Comparison of ENCODE assay signal across 15 mouse cellular contexts in the genomic region with DNA sequence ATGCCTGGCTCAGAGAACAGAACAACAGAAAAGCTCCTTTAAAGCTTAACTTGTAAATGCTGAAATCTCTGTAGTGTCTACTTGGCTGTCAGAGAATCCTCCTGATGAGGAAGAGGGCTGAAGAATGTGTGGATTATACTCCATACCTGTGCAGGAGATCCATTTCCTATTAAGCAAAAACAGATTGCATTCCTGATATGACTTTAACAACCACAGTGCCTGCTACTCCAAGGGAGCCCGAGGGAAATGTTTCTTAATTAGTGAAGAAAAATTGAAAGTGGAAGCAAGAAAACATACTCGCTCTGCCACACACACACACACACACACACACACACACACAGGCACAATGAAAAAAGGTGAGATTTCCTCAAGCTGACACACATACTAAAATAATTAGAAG. TPM values are rescaled to one million over a fixed set of nuclear protein-coding genes. Genes with fewer than 3 reads are reported as not detected.
"Had no signal": no experiment of that assay in that cellular context is flagged by ENCODE, and none has a peak within 500 bp of the region (broad histone marks: within the 10 kb centered on the region; RNA-seq: fewer than 3 reads in every experiment).

No protein-coding gene starts in this region.

- H3K4me2 ChIP-seq: kidney, embryonic 15.5 days; limb, embryonic 13.5 days; neural tube, embryonic 13.5 days; stomach, embryonic 15.5 days had no signal

- H3K36me3 ChIP-seq: kidney, embryonic 15.5 days; limb, embryonic 13.5 days; neural tube, embryonic 13.5 days; stomach, embryonic 15.5 days had no signal

- DNase-seq: kidney, adult 2 months; kidney, postnatal 14 days; left cerebral cortex, postnatal 4 days; lung, adult 18-20 months; right cerebral cortex, postnatal 14 days; thymus, postnatal 4 days had no signal

- H3K9ac ChIP-seq: kidney, embryonic 15.5 days; limb, embryonic 13.5 days; liver, embryonic 14.5 days; neural tube, embryonic 13.5 days; stomach, embryonic 15.5 days had no signal

- H3K27ac ChIP-seq: kidney, embryonic 15.5 days; limb, embryonic 13.5 days; liver, embryonic 14.5 days; neural tube, embryonic 13.5 days; stomach, embryonic 15.5 days had no signal

- H3K9me3 ChIP-seq: kidney, embryonic 15.5 days; limb, embryonic 13.5 days; neural tube, embryonic 13.5 days; stomach, embryonic 15.5 days had no signal

- H3K4me1 ChIP-seq: kidney, embryonic 15.5 days; limb, embryonic 13.5 days; neural tube, embryonic 13.5 days; stomach, embryonic 15.5 days had no signal

- H3K4me3 ChIP-seq: kidney, embryonic 15.5 days; limb, embryonic 13.5 days; neural tube, embryonic 13.5 days; stomach, embryonic 15.5 days had no signal

- H3K27me3 ChIP-seq: kidney, embryonic 15.5 days; limb, embryonic 13.5 days; neural tube, embryonic 13.5 days; stomach, embryonic 15.5 days had no signal

RNA-seq across cellular contexts. Expression of gene C530025M09Rik, which starts 39.5 kb away (rescaled TPM):
- polyA plus RNA-seq: kidney, adult 2 months; large intestine, adult 2 months; liver, adult 2 months; liver, embryonic 14.5 days; spleen, adult 2 months; stomach, embryonic 15.5 days; testis, adult 2 months had no signal

RNA-seq across cellular contexts. Expression of gene Syndig1, which starts 41.5 kb away (rescaled TPM):
- polyA plus RNA-seq: liver, adult 2 months; spleen, adult 2 months had no signal
